Mouse (Mus musculus) macrophage (primary cell): ENCODE results near the gene Sesn2. TPM values are rescaled to one million over a fixed set of nuclear protein-coding genes. Genes with fewer than 3 reads are reported as not detected.

Experiments used
- H3K27ac ChIP-seq: fragments of 350-480 bp; formaldehyde crosslinking; 2 replicates; pipeline ENCODE4 v1.9.0; 2021
- H3K36me3 ChIP-seq: fragments of 350-480 bp; formaldehyde crosslinking; 2 replicates; pipeline ENCODE4 v1.9.0; 2021; ENCODE audit errors: inconsistent target
- H3K4me3 ChIP-seq: fragments of 350-480 bp; formaldehyde crosslinking; 2 replicates; pipeline ENCODE4 v1.9.0; 2021; ENCODE audit errors: inconsistent target
- H3K79me2 ChIP-seq: fragments of 350-480 bp; formaldehyde crosslinking; 2 replicates; pipeline ENCODE4 v1.9.0; 2021; ENCODE audit errors: inconsistent target
- WGBS: methylation state at CpG from one replicate; pipeline ENCODE4 v1.1.7; 2026; ENCODE audit warnings: inconsistent platforms; ENCODE audit not compliant: missing documents; 5-methylcytosine and 5-hydroxymethylcytosine counted together
- polyA plus RNA-seq: library from polyadenylated mRNA; stranded (reverse); fragments of 250-400 nt; gene quantifications from 3 replicates; pipeline ENCODE4 v1.2.4, GENCODE M21; 2018; ENCODE audit warnings: inconsistent platforms

Sesn2 gene
- polyA plus RNA-seq, 1 experiment from 2014 or later: 12.3 TPM

- WGBS: 46% methylated on average over 8 of the region's 8 CpGs
- no peak overlapping the region for H3K27ac ChIP-seq
Measured at GRCm38 (mm10) chr4:132527917-132528522, 17.7 kb upstream of the Sesn2 start.

GRCm38 (mm10) chr4:132526678-132527077 lies 16.4 kb upstream of the Sesn2 start:
- H3K27ac ChIP-seq: no peak overlapping the region
- H3K36me3 ChIP-seq: no peaks in the 10 kb centered on the region
- H3K4me3 ChIP-seq: no peak overlapping the region
- WGBS: 74% methylated on average over 2 of the region's 2 CpGs
- H3K79me2 ChIP-seq: peaks cover 9% of the 10 kb centered on the region

More at GRCm38 (mm10) chr4:132527917-132528522, 17.7 kb upstream of the Sesn2 start:
- peaks cover 23% of the 10 kb centered on the region for H3K79me2 ChIP-seq
- H3K4me3 ChIP-seq: no peak overlapping the region
- no peaks in the 10 kb centered on the region for H3K36me3 ChIP-seq

- no peak overlapping the region for H3K27ac ChIP-seq
- 87% methylated on average over 6 of the region's 6 CpGs for WGBS
- no peaks in the 10 kb centered on the region for H3K79me2 ChIP-seq
Measured at GRCm38 (mm10) chr4:132524808-132525207, 14.5 kb upstream of the Sesn2 start.

GRCm38 (mm10) chr4:132524321-132524741 lies 14.0 kb upstream of the Sesn2 start:
- H3K79me2 ChIP-seq: no peaks in the 10 kb centered on the region

More at GRCm38 (mm10) chr4:132524808-132525207, 14.5 kb upstream of the Sesn2 start:
- H3K36me3 ChIP-seq: no peaks in the 10 kb centered on the region
- H3K4me3 ChIP-seq: no peak overlapping the region

DNA sequence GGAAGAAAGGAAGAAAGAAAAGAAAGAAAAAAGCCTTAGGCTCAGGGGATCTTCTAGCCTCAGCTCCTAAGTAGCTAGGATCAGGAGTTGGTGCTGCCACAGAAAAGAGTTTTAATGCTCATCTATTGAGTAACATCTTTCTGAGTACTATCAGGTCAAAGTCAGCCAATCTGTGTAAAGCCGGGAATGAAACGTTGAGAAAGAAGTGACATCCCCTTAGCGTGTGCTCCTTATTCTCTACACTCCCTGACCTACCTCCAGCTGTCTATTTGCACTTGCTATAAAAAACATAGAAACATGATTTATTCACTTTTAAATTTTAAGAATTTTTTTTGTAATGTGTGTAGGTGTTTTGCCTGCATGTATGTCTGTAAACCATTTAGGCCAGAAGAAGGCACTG lies 8.9 kb upstream of the Sesn2 start:
- no peaks in the 10 kb centered on the region for H3K36me3 ChIP-seq
- H3K4me3 ChIP-seq: no peak overlapping the region
- WGBS: 91% methylated on average over 3 of the region's 3 CpGs
- H3K79me2 ChIP-seq: no peaks in the 10 kb centered on the region
- H3K27ac ChIP-seq: no peak overlapping the region

More at GRCm38 (mm10) chr4:132524321-132524741, 14.0 kb upstream of the Sesn2 start:
- Histone ChIP-seq H3K36me3 (no peaks in the 10 kb centered on the region), H3K27ac (no peak overlapping the region), H3K4me3 (no peak overlapping the region)
- WGBS: 71% methylated on average over 11 of the region's 11 CpGs

- H3K27ac ChIP-seq: no peak overlapping the region
- no peaks in the 10 kb centered on the region for H3K79me2 ChIP-seq
- no peak overlapping the region for H3K4me3 ChIP-seq
- WGBS: 77% methylated on average over 3 of the region's 8 CpGs
- no peaks in the 10 kb centered on the region for H3K36me3 ChIP-seq
Measured at GRCm38 (mm10) chr4:132518066-132518465, 7.8 kb upstream of the Sesn2 start.

GRCm38 (mm10) chr4:132515369-132516155 lies 5.3 kb upstream of the Sesn2 start:
- H3K79me2 ChIP-seq: no peaks in the 10 kb centered on the region
- H3K27ac ChIP-seq: peak overlapping the region; percentile 84
- WGBS: 13% methylated on average over 20 of the region's 22 CpGs
- H3K4me3 ChIP-seq: peak overlapping the region; percentile 46
- H3K36me3 ChIP-seq: no peaks in the 10 kb centered on the region

DNA sequence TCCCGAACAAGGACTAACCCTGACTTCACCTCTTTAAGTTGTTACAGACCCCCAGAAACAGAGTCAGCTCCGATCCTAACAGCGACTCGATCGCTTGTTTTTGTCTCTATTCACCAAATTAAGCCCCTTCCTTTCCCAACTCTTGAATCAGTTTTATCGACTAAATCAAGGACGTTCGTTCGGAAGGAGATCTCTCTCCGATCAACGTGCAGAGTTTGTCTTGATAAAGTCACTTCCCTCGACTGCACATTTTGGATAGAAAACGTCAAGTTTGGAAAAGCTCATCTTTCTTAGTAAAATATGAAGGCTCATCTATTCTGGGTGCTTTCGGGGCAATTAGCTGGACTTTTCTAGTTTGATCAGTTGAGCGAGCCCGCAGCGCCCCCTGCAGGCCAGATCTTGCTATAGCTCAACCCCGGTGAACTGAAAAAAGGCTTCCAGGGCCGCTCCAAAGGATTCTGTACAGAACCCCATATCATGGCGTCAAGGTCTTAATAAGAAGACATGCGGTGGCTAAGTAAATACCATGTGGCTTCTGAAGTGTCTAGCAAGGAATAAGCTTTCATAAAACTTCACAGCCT lies 4.3 kb upstream of the Sesn2 start:
- peak overlapping the region; percentile 84 for H3K27ac ChIP-seq
- 3% methylated on average over 21 of the region's 21 CpGs for WGBS
- no peaks in the 10 kb centered on the region for H3K36me3 ChIP-seq
- peak overlapping the region; percentile 46 for H3K4me3 ChIP-seq
- peaks cover 3% of the 10 kb centered on the region for H3K79me2 ChIP-seq

DNA sequence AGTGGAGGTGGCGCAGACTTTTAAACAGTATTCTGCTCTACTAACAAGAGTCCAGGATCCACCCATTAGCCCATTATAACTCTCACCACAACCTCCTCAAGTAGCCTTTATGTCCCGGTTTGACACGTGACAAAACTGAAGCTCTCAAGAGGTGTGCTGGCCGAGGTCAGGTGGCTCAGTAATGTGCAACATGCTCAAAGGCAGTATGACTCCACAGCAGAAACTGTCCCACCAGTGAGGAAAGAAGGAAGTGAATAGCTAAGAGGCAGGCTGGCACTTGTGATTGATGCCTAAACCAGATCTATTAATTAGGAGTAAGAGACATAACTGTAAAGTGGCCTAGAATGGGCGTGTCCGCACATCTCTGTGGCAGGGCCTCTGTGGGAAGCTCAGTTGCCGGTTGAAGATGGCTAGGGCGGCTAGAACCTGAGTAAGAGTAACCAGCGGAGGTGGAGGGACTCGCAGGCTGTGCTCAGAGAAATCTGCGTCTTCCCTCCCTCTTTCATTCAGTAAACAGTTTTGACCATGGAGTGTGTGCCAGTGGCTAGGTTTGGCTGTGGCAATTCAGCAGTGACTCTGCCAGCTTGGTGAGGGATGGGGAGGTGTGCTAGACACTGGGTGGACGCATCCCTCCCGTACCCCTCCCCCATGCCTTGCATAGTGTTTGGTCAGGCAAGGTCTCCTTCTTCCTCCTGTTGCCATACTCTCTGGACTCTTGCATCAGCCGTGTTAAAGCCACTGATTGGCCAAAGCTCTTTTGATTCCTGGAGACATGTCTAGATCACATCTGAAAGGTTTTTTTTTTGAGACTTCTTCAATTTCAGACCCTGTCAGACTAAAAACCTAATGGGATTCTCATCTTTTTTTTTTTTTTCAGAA lies 3.3 kb upstream of the Sesn2 start:
- peaks cover 14% of the 10 kb centered on the region for H3K79me2 ChIP-seq
- WGBS: 67% methylated on average over 13 of the region's 14 CpGs
- H3K36me3 ChIP-seq: no peaks in the 10 kb centered on the region
- H3K4me3 ChIP-seq: no peak overlapping the region
- H3K27ac ChIP-seq: peak overlapping the region; percentile 84

DNA sequence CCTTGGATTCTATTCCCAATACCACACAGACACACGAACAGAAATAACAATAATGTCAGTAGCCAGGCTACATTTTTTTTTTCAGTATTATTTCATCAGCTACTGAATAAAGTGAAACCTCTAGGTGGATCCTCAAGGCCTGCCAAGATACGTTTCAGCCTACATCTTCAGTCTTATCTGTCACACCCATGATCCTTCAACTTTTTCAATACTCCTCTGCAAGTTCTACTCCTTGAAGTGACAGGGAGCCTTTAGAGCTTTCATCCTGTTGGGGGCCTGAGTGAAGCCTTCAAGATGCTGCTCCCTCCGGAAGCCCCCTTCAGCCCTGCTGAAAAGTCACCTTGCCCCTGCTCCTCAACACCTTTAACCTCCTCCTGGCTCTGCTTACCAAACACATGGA lies 1.8 kb upstream of the Sesn2 start:
- Histone ChIP-seq H3K27ac (no peak overlapping the region), H3K79me2 (peaks cover 29% of the 10 kb centered on the region), H3K36me3 (no peaks in the 10 kb centered on the region), H3K4me3 (no peak overlapping the region)
- 97% methylated on average over 3 of the region's 3 CpGs for WGBS

- Histone ChIP-seq H3K4me3 (peak overlapping the region; percentile 93), H3K79me2 (peaks cover 52% of the 10 kb centered on the region), H3K36me3 (no peaks in the 10 kb centered on the region), H3K27ac (peak overlapping the region; percentile 73)
- WGBS: under 1% methylated on average over 47 of the region's 52 CpGs
Measured at GRCm38 (mm10) chr4:132509621-132510296, 542 bp downstream of the Sesn2 start.

DNA sequence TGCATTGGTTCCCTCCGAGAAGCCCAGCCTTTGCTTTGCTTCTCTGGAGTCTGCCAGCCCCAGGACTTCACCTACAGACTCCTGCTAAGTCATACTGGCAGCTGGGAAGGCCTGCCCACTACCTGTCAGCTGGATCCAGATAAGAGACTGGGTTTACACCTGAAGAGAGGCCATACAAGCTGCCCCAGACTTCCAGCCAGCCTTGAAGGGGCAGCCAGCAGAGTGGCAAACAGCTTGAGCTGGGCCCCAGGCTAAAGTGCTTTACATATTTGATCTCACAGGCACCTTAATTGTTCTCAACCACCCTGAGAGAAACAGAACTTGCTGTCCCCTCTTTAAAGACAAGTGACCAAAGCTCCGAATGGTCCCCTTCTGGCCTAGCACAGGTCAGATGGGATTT lies 3.1 kb downstream of the Sesn2 start:
- H3K36me3 ChIP-seq: no peaks in the 10 kb centered on the region
- H3K4me3 ChIP-seq: no peak overlapping the region
- peaks cover 78% of the 10 kb centered on the region for H3K79me2 ChIP-seq
- WGBS: 88% methylated on average over 2 of the region's 2 CpGs
- H3K27ac ChIP-seq: no peak overlapping the region

GRCm38 (mm10) chr4:132506250-132506649 lies 4.1 kb downstream of the Sesn2 start:
- Histone ChIP-seq H3K4me3 (no peak overlapping the region), H3K36me3 (no peaks in the 10 kb centered on the region)
- WGBS: 95% methylated on average over 6 of the region's 6 CpGs

GRCm38 (mm10) chr4:132505800-132506199 lies 4.5 kb downstream of the Sesn2 start:
- Histone ChIP-seq H3K4me3 (no peak overlapping the region), H3K36me3 (no peaks in the 10 kb centered on the region), H3K79me2 (peaks cover 78% of the 10 kb centered on the region), H3K27ac (peak overlapping the region; percentile 22; the same call in 1 of the 2 replicates)
- 58% methylated on average over 10 of the region's 10 CpGs for WGBS

More at GRCm38 (mm10) chr4:132506250-132506649, 4.1 kb downstream of the Sesn2 start:
- Histone ChIP-seq H3K79me2 (peaks cover 78% of the 10 kb centered on the region), H3K27ac (no peak overlapping the region)
